Mouse (Mus musculus) midbrain, embryonic 15.5 days (tissue): ENCODE measurements around the gene Tia1. TPM values are rescaled to one million over a fixed set of nuclear protein-coding genes. Genes with fewer than 3 reads are reported as not detected.
A peak's percentile ranks its signal among the peaks of the same experiment; 100 is the strongest.

Source experiments
- ATAC-seq: fragments of 200-750 bp; cut with Nextera tagmentation; replicated peaks from 2 replicates; pipeline ENCODE4 v1.8.0; 2017; ENCODE audit warnings: moderate TSS enrichment
- H3K27ac ChIP-seq: fragments of 300-500 bp; sonication (generic); 2 replicates; pipeline ENCODE4 v1.5.1; 2015; ENCODE audit warnings: mild to moderate bottlenecking, inconsistent platforms
- H3K27me3 ChIP-seq: fragments of 300-500 bp; sonication (generic); replicated peaks from 2 replicates; pipeline ENCODE4 v1.6.1; 2015; ENCODE audit warnings: inconsistent platforms
- H3K36me3 ChIP-seq: fragments of 300-500 bp; sonication (generic); replicated peaks from 2 replicates; pipeline ENCODE4 v1.6.1; 2015; ENCODE audit warnings: inconsistent platforms
- H3K4me1 ChIP-seq: fragments of 300-500 bp; sonication (generic); 2 replicates; pipeline ENCODE4 v1.6.1; 2015; ENCODE audit warnings: inconsistent platforms
- H3K4me2 ChIP-seq: fragments of 300-500 bp; sonication (generic); 2 replicates; pipeline ENCODE4 v1.6.1; 2015; ENCODE audit warnings: inconsistent platforms, mild to moderate bottlenecking, moderate library complexity
- H3K4me3 ChIP-seq: fragments of 300-500 bp; sonication (generic); 2 replicates; pipeline ENCODE4 v1.5.1; 2015; ENCODE audit warnings: mild to moderate bottlenecking, inconsistent platforms
- H3K9ac ChIP-seq: fragments of 300-500 bp; sonication (generic); 2 replicates; pipeline ENCODE4 v1.6.1; 2015; ENCODE audit warnings: mild to moderate bottlenecking, inconsistent platforms
- H3K9me3 ChIP-seq: fragments of 300-500 bp; sonication (generic); 2 replicates; pipeline ENCODE4 v1.6.1; 2016; ENCODE audit warnings: inconsistent platforms
- WGBS: fragments of 180-500 bp; shearing (Covaris S2); methylation state at CpG from one replicate; pipeline ENCODE4 v1.1.7; 2015; ENCODE audit warnings: mixed read lengths; 5-methylcytosine and 5-hydroxymethylcytosine counted together
- polyA plus RNA-seq: library from polyadenylated mRNA; unstranded; fragments of >200 nt; fragmentation: Nextera tagmentation; extraction: Ambion mirVana; gene quantifications from 2 replicates; pipeline ENCODE4 v1.2.1, GENCODE M21; 2015

Tia1 gene
- polyA plus RNA-seq, 1 experiment from 2014 or later = 360 TPM

- Histone ChIP-seq H3K9me3 (no peaks in the 10 kb centered on the region), H3K4me1 (peaks cover 24% of the 10 kb centered on the region), H3K27me3 (no peaks in the 10 kb centered on the region), H3K27ac (no peak overlapping the region), H3K9ac (no peak overlapping the region), H3K4me2 (no peak overlapping the region), H3K4me3 (no peak overlapping the region), H3K36me3 (no peaks in the 10 kb centered on the region)
- no peak for ATAC-seq
- 87% methylated on average over 9 of the region's 9 CpGs for WGBS
Measured at GRCm38 (mm10) chr6:86475462-86476167, 71.6 kb downstream of the Tia1 start.

GRCm38 (mm10) chr6:86476931-86477330 is 72.9 kb downstream of the Tia1 start:
- Histone ChIP-seq H3K9me3 (no peaks in the 10 kb centered on the region), H3K9ac (no peak overlapping the region), H3K36me3 (no peaks in the 10 kb centered on the region), H3K4me3 (no peak overlapping the region), H3K4me2 (no peak overlapping the region), H3K27me3 (no peaks in the 10 kb centered on the region), H3K4me1 (peaks cover 16% of the 10 kb centered on the region), H3K27ac (no peak overlapping the region)
- no peak for ATAC-seq
- WGBS = 85% methylated on average over 5 of the region's 5 CpGs

- 68% methylated on average over 3 of the region's 3 CpGs for WGBS
- no peak overlapping the region for H3K4me2 ChIP-seq
- H3K4me3 ChIP-seq = no peak overlapping the region
- no peak overlapping the region for H3K27ac ChIP-seq
- H3K4me1 ChIP-seq = peaks cover 6% of the 10 kb centered on the region; the same call in 1 of the 2 replicates
- no peaks in the 10 kb centered on the region for H3K9me3 ChIP-seq
- no peaks in the 10 kb centered on the region for H3K27me3 ChIP-seq
- H3K9ac ChIP-seq = no peak overlapping the region
- H3K36me3 ChIP-seq = no peaks in the 10 kb centered on the region
- ATAC-seq = no peak
Measured at GRCm38 (mm10) chr6:86479311-86479710, 75.3 kb downstream of the Tia1 start.

- Histone ChIP-seq H3K9ac (no peak overlapping the region), H3K27me3 (no peaks in the 10 kb centered on the region), H3K9me3 (no peaks in the 10 kb centered on the region), H3K36me3 (no peaks in the 10 kb centered on the region), H3K4me2 (no peak overlapping the region), H3K4me1 (peaks cover 6% of the 10 kb centered on the region; the same call in 1 of the 2 replicates), H3K27ac (no peak overlapping the region), H3K4me3 (no peak overlapping the region)
- no peak for ATAC-seq
Measured at GRCm38 (mm10) chr6:86479816-86480188, 75.8 kb downstream of the Tia1 start.

GRCm38 (mm10) chr6:86480189-86480831 is 76.3 kb downstream of the Tia1 start:
- H3K4me2 ChIP-seq = no peak overlapping the region
- H3K4me1 ChIP-seq = peaks cover 6% of the 10 kb centered on the region; the same call in 1 of the 2 replicates
- no peaks in the 10 kb centered on the region for H3K27me3 ChIP-seq
- H3K36me3 ChIP-seq = no peaks in the 10 kb centered on the region
- no peak overlapping the region for H3K4me3 ChIP-seq
- H3K27ac ChIP-seq = peak overlapping the region; percentile 14
- H3K9me3 ChIP-seq = no peaks in the 10 kb centered on the region
- WGBS = 38% methylated on average over 9 of the region's 9 CpGs
- ATAC-seq = no peak
- no peak overlapping the region for H3K9ac ChIP-seq

- no peak for ATAC-seq
- WGBS = 90% methylated on average over 5 of the region's 5 CpGs
- H3K4me3 ChIP-seq = no peak overlapping the region
Measured at GRCm38 (mm10) chr6:86481871-86482270, 77.9 kb downstream of the Tia1 start.

More at GRCm38 (mm10) chr6:86481871-86482270, 77.9 kb downstream of the Tia1 start:
- Histone ChIP-seq H3K4me1 (peaks cover 7% of the 10 kb centered on the region), H3K9ac (no peak overlapping the region), H3K36me3 (no peaks in the 10 kb centered on the region), H3K27me3 (no peaks in the 10 kb centered on the region), H3K9me3 (no peaks in the 10 kb centered on the region), H3K4me2 (no peak overlapping the region), H3K27ac (no peak overlapping the region)

Other genes with a start within 250 kb of the Tia1 start
- 11.2 and 13.2 TPM in 2 replicates for gene Tgfa, start 209.0 kb upstream of the Tia1 start, polyA plus RNA-seq
- 118 and 122 TPM in 2 replicates for gene Fam136a, start 38.6 kb upstream of the Tia1 start, polyA plus RNA-seq
- gene Snrpg, start 32.9 kb upstream of the Tia1 start, polyA plus RNA-seq = 377 and 389 TPM in 2 replicates
- gene Pcyox1, start 7.1 kb upstream of the Tia1 start, polyA plus RNA-seq = 93.3 and 96.5 TPM in 2 replicates
- gene Gm44790, start 22.4 kb downstream of the Tia1 start, polyA plus RNA-seq = not detected in 2 replicates
- 25.2 and 25.8 TPM in 2 replicates for gene C87436, start 34.2 kb downstream of the Tia1 start, polyA plus RNA-seq
- gene Pcbp1, start 122.1 kb downstream of the Tia1 start, polyA plus RNA-seq = 339 and 344 TPM in 2 replicates
- 0.47 and 1.7 TPM in 2 replicates for gene Asprv1, start 223.9 kb downstream of the Tia1 start, polyA plus RNA-seq